26 mouse cellular contexts compared by ENCODE assay signal in genomic region chr1:51117830-51118229, GRCm38 (mm10).
DNase-seq lines count a peak whose midpoint lies in the region; ATAC-seq and TF ChIP-seq lines count a peak whose summit lies in the region.
"Had no signal": no experiment of that assay in that cellular context is flagged by ENCODE, and none has a peak within 500 bp of the region (broad histone marks: within the 10 kb centered on the region; RNA-seq: fewer than 3 reads in every experiment).

No protein-coding gene starts in this region.

- H3K27ac ChIP-seq in left cerebral cortex, adult 2 months, result peak overlapping the region; percentile 45; the same call in 1 of the 2 replicates
- H3K27ac ChIP-seq: embryonic facial prominence, embryonic 13.5 days; embryonic facial prominence, embryonic 15.5 days; forebrain, embryonic 10.5 days; forebrain, embryonic 12.5 days had no signal

- intact Hi-C loops in left cerebral cortex, adult 2 months (cut with DNase I), result loop anchor here (5.0 to 10.0 kb wide), 5 partner anchors 51 to 217 kb away; no protein-coding TSS in a partner anchor
- intact Hi-C loops in left cerebral cortex, postnatal 14 days (cut with DNase I), result no loop called here

- TF ChIP-seq CTCF in left cerebral cortex, adult 2 months (IDR thresholded peaks at IDR 0.05), result no peak

- peak; percentile 77 for ATAC-seq in frontal cortex, adult (ENCODE audit: low TSS enrichment)
- ATAC-seq: activated CD4-positive, CD25-positive, alpha-beta regulatory T cell, adult 4 months; CD4-positive, CD25-positive, alpha-beta regulatory T cell, adult 4 months; forebrain, embryonic 14.5 days; forebrain, embryonic 16.5 days; Patski had no signal

- no peak overlapping the region for H3K4me3 ChIP-seq in left cerebral cortex, adult 2 months
- H3K4me3 ChIP-seq: embryonic facial prominence, embryonic 13.5 days; embryonic facial prominence, embryonic 15.5 days; erythroblast, embryonic 14.5 days; forebrain, embryonic 10.5 days; forebrain, embryonic 12.5 days had no signal

- no peak for DNase-seq in frontal cortex, postnatal 10 days (ENCODE audit: low spot score in 2 of 2)
- DNase-seq in left cerebral cortex, adult 2 months (ENCODE audit: extremely low spot score in 1 of 2, low spot score in 2 of 2), result no peak
- no peak for DNase-seq in left cerebral cortex, postnatal 14 days (ENCODE audit: low spot score in 2 of 2)
- DNase-seq in gastrocnemius, postnatal 25 days, result no peak
- DNase-seq: adrenal gland, adult 8-10 months; adrenal gland, postnatal 14 days; adrenal gland, postnatal 36 days; B cell, adult 2 months; cerebellum, adult 11 months; cerebellum, adult 18-20 months; cerebellum, adult 8-10 months; cerebellum, adult 9-11 months; cerebellum, postnatal 14 days; cerebellum, postnatal 36 days; embryo, embryonic 11 days had no signal
